Mouse (Mus musculus) MN1 (cell line): ENCODE data around the gene Celf6.

Source experiments
- DNase-seq: peaks from one replicate; pipeline ENCODE4 v3.0.0-alpha.2; 2016; ENCODE audit warnings: low spot score

Celf6 gene

DNA sequence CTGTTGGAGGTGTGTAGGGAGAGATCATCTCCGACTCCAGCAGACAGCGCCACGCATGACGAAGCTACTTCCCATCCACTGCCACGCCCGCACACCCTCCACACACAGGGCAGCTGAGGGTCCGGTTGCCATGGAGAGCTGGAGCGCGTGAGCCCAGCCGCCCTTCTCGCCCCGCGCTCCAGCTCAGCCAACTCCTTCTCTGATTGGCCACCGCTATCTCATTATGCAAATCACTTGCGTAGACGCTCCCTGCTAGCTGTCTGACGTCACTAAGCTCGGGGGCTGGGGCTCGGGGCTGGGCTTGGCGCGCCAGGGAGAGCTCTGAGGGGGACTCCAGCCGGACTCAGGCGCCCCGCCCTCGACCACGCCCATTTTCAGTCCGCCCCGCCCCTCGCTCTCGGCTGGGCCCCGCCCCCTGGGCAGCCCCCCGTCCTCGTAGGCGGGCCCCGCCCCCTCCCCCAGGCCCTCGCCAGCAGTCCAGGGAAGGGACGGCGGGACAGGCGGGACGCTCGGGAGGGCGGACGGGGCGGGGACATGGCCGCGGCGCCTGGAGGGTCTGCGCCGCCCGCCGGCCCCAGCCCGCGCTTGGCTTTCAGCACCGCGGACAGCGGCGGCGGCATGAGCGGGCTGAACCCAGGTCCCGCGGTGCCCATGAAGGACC lies at the start of gene Celf6:
TSS of gene Celf6 (plus strand) at position 74 of the 661 bp plus-strand sequence.
- DNase-seq, result peak; percentile 97

- DNase-seq, result no peak
These were observed 49.4 kb upstream of the Celf6 start for GRCm38 (mm10) chr9:59528274-59528673.

DNA sequence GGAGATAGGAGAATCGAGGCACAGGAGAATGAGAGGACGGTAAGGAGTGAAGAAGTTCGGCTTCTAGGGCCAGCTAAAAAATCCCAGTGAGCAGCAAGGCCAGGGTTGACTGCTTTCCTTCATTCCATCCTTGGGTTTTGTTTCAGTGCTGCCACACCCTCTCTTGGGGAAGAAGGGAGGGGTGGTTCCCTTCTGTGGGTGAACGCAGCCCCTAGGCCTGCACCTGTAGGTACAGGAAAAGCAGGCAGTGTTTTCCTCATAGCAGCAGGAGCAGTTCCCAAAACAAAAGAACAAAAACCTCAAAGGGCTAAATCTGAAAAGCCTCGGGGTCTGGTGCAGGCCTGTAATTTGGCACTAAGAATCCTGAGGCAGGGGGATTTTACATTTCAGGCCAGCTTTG lies 46.1 kb upstream of the Celf6 start:
- DNase-seq, result no peak

DNA sequence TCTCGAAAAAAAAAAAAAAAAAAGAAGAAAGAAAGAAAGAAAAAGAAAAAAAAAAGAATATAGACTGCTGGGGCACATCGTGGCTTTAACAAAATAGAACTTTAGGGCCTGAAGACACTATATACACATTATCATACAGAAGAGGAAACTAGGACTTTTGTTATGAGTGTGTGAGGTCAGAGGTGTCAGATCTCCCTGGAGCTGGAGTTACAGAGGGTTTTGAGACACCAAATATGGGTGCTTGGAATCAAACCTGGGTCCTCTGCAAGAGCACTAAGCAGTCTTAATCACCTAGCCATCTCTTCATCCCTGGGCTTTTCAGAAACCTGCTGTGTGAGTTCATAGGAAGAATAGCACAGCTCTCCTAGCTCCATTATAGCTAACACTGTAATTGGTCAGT lies 44.3 kb upstream of the Celf6 start:
- no peak for DNase-seq

DNA sequence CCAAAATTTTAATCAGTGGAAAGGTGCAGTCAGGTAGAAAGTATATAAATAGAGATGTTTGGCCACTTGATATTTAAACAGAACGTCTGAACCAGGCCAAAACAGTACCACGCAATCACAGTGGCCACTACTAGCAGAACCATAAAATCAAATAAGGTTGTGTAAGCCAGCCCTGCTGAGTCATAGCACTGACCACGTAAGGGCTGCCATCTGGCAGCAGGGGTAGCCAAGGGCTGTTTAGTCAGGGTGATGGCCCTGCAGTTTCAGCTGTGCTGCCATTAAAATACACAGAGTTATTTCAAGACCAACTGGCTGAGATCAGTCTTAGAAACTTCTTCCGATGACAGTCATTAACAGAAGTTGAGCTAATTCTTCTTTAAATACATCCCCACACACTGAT lies 43.8 kb upstream of the Celf6 start:
- peak; percentile 80 for DNase-seq

DNA sequence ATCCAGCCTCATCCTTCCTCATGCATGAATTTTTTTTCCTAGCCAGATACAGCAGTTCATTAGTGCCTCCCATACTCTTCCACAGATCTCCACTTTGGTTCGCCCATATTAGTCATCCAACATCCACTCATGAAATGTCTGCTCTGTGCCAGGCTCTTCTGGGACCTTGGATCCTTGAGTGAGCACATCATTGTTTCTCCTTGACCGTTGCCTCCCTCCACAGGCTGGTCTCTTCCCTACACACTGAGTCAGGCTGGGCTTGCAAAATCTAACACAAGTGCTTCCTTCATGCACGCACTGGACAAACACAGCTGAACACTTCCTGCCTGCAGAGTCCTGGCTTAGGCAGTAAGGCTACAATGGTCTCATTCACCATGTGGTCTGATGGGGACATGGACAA lies 40.1 kb upstream of the Celf6 start:
- peak; percentile 14 for DNase-seq

DNA sequence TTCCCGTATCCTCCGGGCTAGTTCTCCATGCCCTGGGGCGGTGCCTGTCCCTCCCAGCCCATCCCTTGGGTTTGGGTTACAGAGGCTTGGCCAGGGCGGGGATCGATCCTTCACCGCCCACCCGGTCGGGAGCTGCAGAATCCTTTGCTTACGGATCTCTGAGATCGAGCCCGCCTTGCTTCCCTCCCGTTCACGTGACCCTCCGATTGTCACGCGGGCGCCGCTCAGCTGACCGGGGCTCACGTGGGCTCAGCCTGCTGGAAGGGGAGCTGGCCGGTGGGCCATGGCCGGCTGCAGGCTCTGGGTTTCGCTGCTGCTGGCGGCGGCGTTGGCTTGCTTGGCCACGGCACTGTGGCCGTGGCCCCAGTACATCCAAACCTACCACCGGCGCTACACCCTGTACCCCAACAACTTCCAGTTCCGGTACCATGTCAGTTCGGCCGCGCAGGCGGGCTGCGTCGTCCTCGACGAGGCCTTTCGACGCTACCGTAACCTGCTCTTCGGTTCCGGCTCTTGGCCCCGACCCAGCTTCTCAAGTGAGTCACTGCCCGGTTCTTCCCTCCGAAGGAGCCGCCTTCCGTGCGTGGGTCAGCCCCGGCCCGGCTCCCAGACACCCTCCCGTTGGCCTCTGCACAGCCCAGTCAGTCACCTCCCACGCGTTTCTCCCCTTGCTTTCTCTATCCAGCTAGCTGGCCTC lies 38.1 kb upstream of the Celf6 start, which contains the start of the genes Hexa and Tmem202:
TSS of gene Hexa (plus strand) at position 100 of the 697 bp plus-strand sequence.
TSS of gene Tmem202 (minus strand) at position 407 of the 697 bp plus-strand sequence.
- peak; percentile 91 for DNase-seq

DNA sequence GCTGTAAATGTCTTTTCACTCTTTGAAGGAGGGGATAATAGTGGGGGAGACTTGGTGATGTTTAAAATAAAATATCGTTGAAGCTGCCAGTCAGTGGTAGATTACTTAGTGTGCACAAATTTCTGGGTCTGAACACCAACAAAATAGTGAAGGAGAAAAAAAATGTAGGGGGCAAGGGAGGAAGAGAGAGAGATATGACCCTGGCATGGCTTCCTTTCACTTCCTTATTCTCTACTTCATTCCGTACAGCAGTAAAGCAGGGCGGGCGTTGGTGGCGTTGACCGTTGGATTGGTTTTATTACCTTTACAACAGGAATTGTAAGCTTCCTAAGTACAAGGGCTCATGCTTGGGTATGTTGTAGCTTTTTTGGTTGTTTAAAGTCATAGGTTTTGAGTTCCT lies 36.1 kb upstream of the Celf6 start:
- no peak for DNase-seq

DNA sequence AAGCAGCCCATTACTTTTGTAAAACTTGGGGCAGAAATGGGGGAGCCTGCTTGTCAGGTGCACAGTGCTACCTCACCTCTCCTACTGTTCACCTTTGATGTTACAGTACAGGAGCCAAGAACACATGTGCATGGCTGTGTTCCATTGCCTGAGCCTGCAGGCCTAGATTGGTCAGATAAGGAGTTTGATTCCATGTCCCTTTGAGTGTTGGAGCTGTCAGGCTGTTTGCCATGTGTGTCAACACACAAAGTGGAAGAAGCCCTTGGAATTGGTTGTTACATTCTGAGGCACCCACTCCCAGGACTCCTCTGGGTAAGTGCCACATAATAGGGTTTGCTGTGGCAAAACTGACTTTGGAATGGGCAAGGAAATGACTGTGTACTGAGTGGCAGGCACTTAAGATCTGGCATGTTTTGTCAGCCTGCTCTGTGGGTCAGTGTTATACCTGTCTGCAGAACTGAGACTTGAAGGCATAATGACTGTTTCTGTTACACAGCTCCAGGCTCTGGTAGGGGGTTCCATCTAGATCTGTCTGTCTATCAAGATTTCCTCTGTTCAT lies 34.9 kb upstream of the Celf6 start:
- DNase-seq, result no peak

DNA sequence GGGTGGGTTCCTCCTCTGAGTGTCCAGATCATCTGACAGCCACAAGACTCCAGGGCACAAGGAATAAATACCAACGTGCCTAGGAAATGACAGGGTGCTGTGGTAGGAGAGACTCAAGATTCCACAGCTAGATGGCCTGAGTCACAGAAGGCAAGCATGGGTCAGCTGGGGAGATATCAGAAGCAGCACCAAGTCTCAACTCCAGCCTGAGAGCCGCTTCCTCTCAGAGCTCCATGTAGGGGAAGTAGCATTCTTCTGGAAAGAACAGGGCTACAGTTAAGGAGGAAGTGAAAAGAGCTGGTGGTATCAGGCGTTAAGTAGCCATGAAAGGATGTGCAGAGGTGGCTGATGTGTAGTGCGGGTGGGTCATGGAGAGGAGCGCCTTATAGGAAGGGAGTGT lies 33.0 kb upstream of the Celf6 start:
- DNase-seq, result no peak

DNA sequence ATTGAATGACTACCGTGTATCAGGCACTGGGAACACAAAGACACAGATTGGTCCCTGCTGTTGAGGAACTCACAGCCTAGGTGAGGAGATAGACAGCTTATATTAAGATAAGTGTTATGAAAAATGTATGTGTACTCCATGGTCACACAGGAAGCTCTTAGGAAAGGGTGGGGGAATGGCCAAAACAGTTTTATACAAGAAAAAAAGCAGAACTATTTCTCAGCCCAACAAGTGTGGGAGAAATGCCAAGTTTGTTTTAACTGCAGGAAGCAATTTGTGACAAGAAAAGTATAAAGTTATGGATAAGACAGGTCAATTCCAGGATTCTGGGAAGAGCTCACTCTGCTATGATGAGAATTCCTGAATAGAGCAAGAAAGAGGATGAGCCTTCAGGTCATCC lies 29.8 kb upstream of the Celf6 start:
- no peak for DNase-seq

DNA sequence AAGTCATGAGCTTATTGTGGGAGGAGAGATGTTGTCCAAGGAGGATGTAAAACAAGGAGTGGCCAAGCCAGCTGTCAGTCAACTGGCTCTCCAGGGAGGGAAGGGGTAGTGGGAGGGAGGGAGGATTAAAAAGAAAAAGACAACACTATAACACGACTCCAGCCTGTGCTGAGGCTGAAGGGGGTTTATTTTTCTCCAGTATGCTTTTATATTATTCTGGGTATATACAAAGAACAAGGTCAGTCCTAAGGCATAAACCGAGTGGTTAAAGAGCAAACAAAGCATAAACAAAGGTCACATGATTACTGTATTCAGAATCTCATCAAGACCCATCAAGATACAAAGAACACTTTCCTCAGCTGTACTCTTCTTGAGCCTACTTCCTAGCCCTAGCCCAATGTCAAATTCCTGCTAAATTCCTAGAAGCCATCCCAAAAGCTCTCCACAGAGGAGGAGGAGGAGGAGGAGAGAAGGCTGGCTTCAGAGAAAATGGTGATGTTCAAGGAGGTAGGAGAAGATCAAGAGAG lies 28.7 kb upstream of the Celf6 start:
- DNase-seq, result no peak

- no peak for DNase-seq
These were observed 27.6 kb upstream of the Celf6 start for GRCm38 (mm10) chr9:59550077-59550476.

GRCm38 (mm10) chr9:59551017-59551416 lies 26.7 kb upstream of the Celf6 start:
- DNase-seq, result no peak

DNA sequence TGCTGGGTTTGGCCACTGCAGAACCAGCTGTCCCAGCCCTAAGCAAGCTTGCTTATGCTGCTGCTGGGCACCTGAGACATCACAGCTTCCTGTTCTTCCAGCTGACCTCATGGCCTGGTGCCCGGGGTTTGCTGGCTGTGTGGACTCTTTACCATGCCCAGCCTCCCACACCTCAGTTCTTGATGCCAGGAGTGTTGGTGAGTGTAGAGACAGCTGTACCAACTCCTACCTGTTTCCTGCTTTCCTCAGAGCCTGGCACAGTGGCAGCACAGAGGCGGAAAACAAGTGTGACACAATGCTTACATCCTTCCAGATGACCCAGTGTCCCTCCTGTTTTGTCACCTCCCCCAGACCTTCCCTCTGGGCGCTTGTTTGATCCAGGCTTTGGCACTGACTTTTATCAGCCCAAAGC lies 26.1 kb upstream of the Celf6 start:
- DNase-seq, result no peak

DNA sequence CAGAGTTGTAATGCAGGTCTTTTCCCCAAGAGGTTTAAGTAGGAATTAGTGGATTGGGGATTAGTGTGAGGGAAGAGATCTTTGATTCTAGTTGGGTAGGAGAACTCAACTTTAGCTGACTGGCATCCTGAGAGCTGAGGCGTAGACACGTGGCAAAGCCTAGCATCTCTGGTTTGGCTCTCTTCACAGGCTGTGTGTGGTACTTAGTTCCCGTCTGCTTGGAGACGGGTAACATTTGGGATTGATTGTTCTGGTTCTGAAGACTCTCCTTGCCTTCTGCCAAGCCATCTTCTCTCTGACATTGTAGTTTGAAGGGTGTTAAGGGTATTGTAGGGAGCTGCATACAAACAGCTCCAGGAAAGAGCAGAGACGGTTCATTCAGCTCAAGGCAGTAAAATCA lies 25.1 kb upstream of the Celf6 start:
- no peak for DNase-seq

DNA sequence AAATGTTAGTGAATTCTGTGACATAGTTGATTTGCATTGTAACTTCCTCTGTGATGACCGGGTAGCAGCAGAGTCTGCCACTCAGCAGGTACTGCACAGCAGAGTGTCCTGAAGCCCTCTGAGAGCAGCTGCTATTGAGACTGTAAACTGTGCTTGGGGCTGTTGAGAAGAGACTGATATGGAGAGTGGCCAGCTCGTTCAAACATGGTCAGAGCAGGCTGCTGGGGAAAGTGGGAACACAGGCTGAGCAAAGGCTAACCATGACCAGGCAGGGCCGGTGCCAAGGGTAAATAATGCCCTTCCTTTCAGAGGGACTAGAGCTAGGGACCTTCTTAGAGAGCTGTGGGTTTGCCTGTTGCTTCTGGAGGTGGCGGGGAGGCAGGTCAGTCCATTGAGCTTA lies 24.0 kb upstream of the Celf6 start:
- no peak for DNase-seq

- peak; percentile 83 for DNase-seq
These were observed 12.1 kb upstream of the Celf6 start for GRCm38 (mm10) chr9:59565600-59565999.

GRCm38 (mm10) chr9:59567111-59567510 lies 10.6 kb upstream of the Celf6 start:
- DNase-seq, result peak; percentile 77

DNA sequence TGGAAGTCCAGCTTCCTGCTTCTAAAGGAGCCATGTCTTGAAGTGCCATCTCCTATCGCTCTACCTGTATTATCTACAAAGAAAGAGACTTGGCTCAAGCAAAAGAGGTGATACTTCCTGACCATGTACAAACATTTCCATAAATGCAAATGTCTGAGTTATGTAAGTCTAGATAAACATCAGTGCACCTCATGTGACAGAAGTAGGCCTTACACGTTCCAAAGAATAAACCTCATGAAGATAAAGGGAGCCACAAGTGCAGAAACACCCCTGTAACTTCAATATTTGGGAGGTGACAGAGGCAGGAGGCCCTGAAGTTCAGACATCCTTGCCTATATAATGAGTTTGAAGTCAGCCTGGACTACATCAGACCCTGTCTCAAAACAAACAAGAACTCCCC lies 5.9 kb upstream of the Celf6 start:
- DNase-seq, result no peak

DNA sequence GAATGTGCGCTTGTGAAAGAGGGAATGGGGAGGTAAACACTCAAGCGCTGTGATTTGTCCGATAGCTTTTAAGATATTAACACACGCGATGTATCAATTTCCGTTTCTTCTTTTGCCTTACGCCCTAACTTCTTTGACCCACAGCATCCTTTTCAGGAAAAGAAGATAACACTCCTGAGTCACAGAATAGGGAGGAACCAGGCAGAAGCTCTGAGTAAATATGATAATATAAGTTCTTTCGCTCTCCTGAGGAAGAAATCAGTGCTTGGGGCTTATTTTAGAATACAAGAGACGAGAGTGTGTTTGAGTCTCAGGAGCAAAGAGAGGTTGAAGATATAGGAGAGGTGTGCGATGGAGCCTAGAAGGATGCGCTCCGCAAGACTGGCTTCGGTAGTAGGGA lies 316 bp upstream of the Celf6 start:
- DNase-seq, result no peak

GRCm38 (mm10) chr9:59578505-59578867 lies 769 bp downstream of the Celf6 start:
- DNase-seq, result no peak

DNA sequence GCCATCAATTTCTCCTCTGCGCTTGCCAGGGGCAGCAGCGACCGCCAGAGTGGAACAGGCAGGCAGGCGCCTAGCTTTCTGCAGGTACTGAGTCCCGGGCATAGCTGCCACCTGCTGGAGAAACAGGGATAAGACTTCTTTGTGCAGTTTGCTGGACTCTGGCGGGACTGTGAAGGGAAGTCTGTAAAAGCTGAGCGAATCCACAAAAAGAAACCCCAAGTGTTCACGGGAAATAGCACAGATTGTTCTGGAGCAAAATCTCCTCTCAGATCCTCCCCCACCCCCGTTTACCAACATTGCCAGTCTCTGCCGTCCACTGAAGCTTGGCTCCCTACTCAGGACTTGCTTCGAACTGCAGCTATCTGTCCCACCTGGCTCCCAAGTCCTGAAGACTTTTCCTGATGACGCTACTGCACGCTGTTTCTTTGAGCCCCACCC lies 7.2 kb downstream of the Celf6 start:
- peak; percentile 46 for DNase-seq
